Comparison of ENCODE assay signal across 8 mouse cellular contexts in the genomic region with DNA sequence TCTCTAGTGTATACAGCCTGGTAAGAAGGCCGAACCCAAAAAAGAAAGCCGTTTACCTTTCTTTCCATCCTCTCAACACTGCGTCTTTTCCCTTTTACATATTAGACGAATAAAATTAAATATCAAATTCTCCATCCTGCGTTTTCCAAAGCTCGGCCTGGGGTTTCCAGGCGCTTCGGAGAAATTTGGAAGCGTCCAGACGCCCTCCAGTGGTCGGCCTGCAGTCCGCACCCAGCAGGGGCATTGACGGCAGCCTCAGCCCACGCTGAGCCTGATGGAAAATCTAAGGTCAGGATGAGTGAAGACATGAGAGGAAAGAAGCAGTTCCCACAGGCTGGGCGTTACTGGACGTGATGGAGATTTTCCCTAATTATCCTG. TPM values are rescaled to one million over a fixed set of nuclear protein-coding genes. Genes with fewer than 3 reads are reported as not detected.
DNase-seq lines count a peak whose midpoint lies in the region; ATAC-seq and TF ChIP-seq lines count a peak whose summit lies in the region.

No protein-coding gene starts in this region.

- peaks cover 11% of the 10 kb centered on the region; the same call in 1 of the 2 replicates for H3K27me3 ChIP-seq in lung, postnatal 0 days (replicated peaks; ENCODE audit: insufficient read depth, low read length)

- H3K4me3 ChIP-seq in lung, postnatal 0 days (ENCODE audit: low read depth, low read length), result peak overlapping the region; percentile 74

- peak overlapping the region; percentile 98 for H3K4me2 ChIP-seq in lung, postnatal 0 days (replicated peaks; ENCODE audit: low read depth, low read length)

- TF ChIP-seq EP300 in lung, postnatal 0 days (IDR thresholded peaks at IDR 0.05), result no peak; the same call in 1 of the 2 replicates

- ATAC-seq in hematopoietic stem cell, adult 5-6 weeks (replicated peaks in 1 of 2; ENCODE audit: insufficient read depth in 1 of 2, low FRiP score in 2 of 2, low TSS enrichment in 1 of 2, low read depth in 1 of 2, poor library complexity in 2 of 2, severe bottlenecking in 2 of 2), result peak; percentile 64 to 68; a peak in 3 of 4 replicates
- ATAC-seq in lung, postnatal 0 days, result peak; percentile 23

- DNase-seq in Muller cell, postnatal 12 days (ENCODE audit: inconsistent ontology term), result peak; percentile 86
- DNase-seq in cerebellum, adult 9-10 months, result peak; percentile 50
- peak; percentile 57 to 90 for DNase-seq in frontal cortex, adult 2 months (ENCODE audit: extremely low spot score in 1 of 2, low spot score in 1 of 2)
- peak; percentile 33 for DNase-seq in layer of hippocampus, adult 9-11 months
- peak; percentile 87 for DNase-seq in lung, postnatal 0 days (ENCODE audit: low spot score)
- DNase-seq in ovary, postnatal 14 days (ENCODE audit: low spot score), result peak; percentile 77
- peak; percentile 20 to 30 for DNase-seq in thymus, postnatal 36 days

- H3K36me3 ChIP-seq in lung, postnatal 0 days (ENCODE audit: insufficient read depth, low read length), result no peaks in the 10 kb centered on the region

- no peaks in the 10 kb centered on the region for H3K9me3 ChIP-seq in lung, postnatal 0 days (ENCODE audit: low read length)

- no peak overlapping the region for H3K27ac ChIP-seq in lung, postnatal 0 days (ENCODE audit: low read length)

- WGBS in lung, postnatal 0 days, result 0% methylated on average over 16 of the region's 16 CpGs

- TF ChIP-seq CTCF in lung, postnatal 0 days (IDR thresholded peaks at IDR 0.05), result peak; percentile 89

- no peaks in the 10 kb centered on the region; the same call in 1 of the 2 replicates for H3K4me1 ChIP-seq in lung, postnatal 0 days (ENCODE audit: insufficient read depth, low read depth, low read length)

- H3K9ac ChIP-seq in lung, postnatal 0 days (replicated peaks; ENCODE audit: low read depth), result peak overlapping the region; percentile 29; the same call in 1 of the 2 replicates

RNA-seq across cellular contexts. Expression of a gene that starts 3.0 kb away (rescaled TPM):
- 8.7 and 9.3 TPM in 2 replicates for polyA plus RNA-seq in frontal cortex, adult 2 months (2012; rRNA removed)
- not detected in 2 replicates for total RNA-seq in hematopoietic stem cell, adult 5-6 weeks (2017)
- polyA plus RNA-seq in lung, postnatal 0 days (2015; fragmentation: Nextera tagmentation; extraction: Ambion mirVana), result 6.7 TPM in 2 replicates

Comparison
In these comparisons a context has a peak if more than half of its experiments do, and no peak if none do; other contexts are left out.
1. DNase-seq: peak in every context shown above with its lines; median percentile 87 in lung, postnatal 0 days; 86 in Muller cell, postnatal 12 days; 77 in ovary, postnatal 14 days; 74 in frontal cortex, adult 2 months; 50 in cerebellum, adult 9-10 months; 33 in layer of hippocampus, adult 9-11 months; 25 in thymus, postnatal 36 days.